Mouse (Mus musculus): Measurements from ENCODE around the gene Uimc1.

- no peak for TF ChIP-seq CTCF (IDR thresholded peaks at IDR 0.05; ENCODE audit: extremely low read depth, insufficient read length, insufficient replicate concordance, low read depth, low read length)
- no peak for TF ChIP-seq POLR2A (IDR thresholded peaks at IDR 0.05; ENCODE audit: low read depth, low read length)
Observed at GRCm38 (mm10) chr13:55004646-55005045, 95.5 kb downstream of the Uimc1 start.
